Mouse (Mus musculus) gastrocnemius, adult 18-20 months (tissue): ENCODE results near the gene Sorcs1. TPM values are rescaled to one million over a fixed set of nuclear protein-coding genes. Genes with fewer than 3 reads are reported as not detected.

Experiments
- DNase-seq: peaks from one replicate; pipeline ENCODE4 v3.0.0; 2021; ENCODE audit warnings: low spot score
- total RNA-seq, 2 experiments: library from RNA; stranded (reverse); gene quantifications; 2 replicates each; pipeline ENCODE4 v1.2.3; 2021

The Sorcs1 gene
- total RNA-seq, 2 experiments from 2014 or later = 0.96 to 2.5 TPM

DNA sequence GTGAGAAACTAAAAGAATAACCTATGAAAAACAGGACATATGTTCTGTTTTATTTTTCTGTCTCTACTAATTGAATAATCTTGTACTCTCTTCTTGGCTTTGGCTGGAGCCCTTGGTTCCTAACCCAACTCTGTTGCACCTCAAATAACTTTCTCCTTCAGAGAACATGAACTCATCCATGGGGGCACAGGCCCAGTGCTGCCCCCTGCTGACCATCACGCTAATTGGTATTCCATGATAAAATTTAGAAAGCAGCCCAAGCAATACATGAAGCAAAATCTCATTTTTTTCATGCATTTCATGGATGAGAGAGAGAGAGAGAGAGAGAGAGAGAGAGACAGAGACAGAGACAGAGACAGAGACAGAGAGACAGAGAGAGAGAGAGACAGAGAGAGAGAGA, 255.5 kb downstream of the Sorcs1 start:
- no peak for DNase-seq

DNA sequence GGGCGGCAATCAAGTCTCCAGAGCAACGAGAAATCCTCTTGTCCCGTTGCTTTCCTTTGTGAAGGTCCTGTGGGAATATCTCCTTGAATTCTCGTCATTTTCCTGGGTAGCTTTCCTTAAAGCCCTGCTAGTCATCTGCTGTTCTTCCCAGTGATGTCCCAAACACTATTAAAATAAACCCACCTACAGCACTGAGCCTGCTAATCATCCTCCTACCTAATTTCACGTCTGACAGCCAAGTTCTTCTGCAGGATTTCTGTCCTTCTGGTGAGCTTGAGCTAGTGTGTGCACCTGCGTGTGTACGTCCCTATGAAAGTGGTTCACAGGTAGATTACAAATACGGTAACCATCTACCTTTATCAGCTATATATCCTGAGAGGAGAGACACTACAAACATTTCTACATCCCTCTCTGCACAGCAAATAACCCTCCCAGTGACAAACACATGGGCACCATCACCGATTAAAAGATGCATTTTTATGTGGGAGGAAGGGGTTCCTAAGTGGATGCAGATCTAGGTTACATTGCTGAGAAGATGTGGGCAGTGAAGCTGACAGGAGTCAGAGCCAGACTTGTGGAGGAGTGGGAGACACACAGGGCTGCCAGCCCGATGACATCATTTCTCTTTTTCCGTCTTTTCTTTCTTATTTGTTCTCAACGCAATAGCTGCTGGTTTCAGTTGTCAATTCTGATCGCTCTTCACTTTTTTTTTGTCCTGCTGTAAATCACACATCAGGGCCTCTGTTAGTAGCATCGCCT, 259.3 kb downstream of the Sorcs1 start:
- DNase-seq = no peak

DNA sequence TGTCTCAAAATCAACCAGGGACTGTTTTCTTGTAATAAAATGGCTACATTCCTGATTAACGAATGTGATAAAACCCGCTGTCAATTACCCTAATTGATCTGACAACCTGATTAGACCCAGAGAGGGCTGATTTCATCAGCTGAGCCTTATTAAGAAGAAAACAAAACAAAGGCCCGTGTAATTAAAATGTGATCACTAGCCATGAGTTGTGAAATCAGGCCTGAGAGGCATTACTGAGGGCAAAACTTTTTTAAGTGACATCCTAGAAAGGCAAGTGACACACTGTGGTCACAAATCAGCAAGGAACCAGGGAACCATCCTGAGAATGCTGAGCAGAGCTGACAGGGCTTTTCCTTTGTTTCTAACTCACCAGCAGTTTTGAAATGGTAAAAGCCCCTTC, 267.9 kb downstream of the Sorcs1 start:
- no peak for DNase-seq

DNA sequence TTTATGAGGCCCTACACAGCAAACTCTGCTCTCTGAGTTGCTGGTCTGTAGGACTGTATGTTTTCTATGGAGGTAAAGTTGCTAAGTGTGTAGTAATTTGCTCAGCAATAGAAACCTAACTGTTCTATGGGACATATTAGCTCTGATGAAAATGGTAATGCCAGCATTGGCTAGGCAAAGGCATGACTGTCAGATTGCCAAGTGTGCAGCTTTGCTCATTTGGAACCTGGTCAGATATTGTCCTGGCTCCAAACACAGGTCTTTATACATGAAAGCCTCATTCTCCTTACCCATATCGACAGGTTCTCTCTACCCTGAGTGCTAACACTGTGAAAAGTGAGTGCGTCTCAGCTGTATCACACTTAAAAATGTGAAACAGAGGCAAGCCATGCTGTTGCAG, 280.1 kb downstream of the Sorcs1 start:
- no peak for DNase-seq

DNA sequence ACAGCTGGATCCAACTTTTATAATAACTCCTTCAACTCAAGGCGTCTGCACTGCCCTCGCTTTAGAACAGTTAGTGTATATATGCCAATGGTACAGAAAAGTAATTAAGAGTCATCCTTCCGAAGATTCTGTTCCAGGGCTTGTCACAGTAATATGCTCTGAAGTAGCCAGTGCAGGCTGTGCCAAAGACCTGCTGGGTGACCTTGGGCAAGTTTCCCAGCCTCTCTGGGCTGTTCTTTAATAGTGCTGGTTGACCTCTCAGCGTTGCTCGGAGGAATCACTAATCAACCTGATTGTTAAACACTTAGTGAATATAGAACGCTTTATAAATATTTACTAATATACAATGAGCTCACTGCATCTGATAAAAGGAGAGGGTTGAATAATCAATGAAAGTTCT, 282.7 kb downstream of the Sorcs1 start:
- no peak for DNase-seq

DNA sequence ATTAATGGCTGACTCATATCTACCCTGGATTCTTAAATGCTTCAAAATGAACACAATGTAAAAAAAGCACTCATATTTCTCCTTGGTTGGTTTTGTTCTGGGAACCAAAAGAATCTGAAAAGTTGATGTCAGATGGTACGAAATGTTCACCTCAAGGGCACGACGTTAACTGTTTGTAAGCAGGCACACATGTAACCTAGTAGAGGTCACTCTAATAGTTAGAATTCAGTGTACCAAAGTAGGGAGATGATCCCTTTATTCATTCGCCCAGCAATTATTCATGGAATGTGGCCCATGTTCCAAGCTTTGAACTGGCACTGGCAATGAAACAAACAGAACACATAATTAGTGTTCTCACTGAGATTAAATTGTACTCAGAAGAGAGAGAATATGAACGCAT, 284.3 kb downstream of the Sorcs1 start:
- no peak for DNase-seq

DNA sequence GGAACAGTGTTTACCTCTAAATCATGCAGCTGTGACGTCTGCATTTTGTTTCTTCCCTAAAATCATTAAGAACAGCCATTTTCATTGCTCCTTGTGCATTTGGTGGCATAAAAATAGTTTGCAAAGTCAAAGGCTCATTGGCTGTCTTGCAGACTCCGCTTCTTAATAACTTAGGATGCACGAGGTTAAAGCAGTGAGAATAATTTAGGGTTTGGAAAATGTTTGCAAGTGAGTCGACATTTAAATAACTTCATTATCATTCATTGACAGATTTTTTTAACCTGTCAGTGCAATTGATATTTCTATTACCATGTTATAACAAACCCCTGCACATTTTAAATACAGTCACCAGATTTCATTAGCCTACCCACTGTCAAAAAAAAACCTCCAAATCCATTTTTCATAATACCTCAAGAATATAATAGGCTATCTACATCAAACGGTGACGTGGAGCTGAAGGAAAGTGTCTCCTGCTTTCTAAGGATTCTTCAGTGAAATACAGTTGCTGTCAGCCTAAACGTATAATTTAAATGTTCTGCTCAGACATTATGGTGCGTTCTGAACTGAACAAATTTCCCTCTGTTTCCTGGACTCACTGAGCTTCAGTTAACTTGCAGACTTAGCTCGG, 288.4 kb downstream of the Sorcs1 start:
- DNase-seq = no peak

DNA sequence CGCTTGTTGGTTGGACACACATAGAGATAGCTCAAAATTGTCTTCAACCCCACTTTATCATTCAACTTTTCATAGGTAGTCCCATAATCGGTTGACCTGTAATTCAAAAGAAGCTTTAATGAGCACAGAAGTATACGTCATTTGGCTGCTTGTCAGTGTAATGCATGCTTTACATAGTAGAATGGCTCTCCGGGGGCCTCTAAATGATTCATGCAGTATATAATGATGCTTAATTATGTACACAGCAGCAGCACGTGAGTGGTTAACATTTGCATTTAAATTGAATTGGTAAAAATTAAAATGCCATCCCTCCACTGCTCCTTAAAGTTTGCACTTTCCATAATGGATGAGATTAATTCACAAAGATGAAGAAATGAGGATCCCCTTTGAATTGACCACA, 299.5 kb downstream of the Sorcs1 start:
- no peak for DNase-seq

DNA sequence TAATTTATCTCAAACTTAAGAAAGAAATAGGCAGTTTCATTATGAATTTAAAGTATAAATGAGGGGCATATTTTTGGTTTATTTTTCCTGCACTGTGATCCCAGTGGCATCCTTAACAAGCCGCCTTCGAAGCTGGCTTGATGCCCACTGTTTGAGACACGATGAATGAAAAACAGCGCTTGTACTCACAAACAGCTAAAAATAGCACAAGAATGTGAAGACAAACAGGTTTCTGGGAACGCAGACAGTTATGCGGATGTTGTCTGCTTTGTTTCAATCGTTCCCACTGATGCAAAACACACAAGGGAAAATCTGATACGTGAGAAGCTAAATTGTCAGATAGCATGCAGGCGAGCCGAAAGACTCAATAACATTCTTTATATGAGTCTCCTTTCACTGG, 303.7 kb downstream of the Sorcs1 start:
- no peak for DNase-seq

DNA sequence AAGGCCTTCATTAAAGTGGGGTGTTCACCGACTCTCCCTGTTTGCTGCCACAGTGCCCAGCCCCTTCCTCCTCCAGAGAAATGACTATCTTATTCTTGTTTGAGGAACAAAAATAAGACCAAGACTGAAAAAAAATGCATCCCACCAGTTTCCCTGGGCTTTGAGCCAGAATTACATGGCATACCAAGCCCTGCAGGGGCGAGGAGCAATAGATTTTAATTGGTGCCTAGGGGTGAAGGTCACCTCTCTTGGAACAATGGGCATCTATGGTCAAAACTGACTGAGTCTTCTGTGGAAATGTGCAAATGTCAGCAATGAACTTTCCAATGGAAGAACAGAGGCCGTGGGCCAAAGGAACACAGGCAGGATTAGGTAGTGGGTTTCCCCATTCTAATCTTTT, 312.0 kb downstream of the Sorcs1 start:
- no peak for DNase-seq

DNA sequence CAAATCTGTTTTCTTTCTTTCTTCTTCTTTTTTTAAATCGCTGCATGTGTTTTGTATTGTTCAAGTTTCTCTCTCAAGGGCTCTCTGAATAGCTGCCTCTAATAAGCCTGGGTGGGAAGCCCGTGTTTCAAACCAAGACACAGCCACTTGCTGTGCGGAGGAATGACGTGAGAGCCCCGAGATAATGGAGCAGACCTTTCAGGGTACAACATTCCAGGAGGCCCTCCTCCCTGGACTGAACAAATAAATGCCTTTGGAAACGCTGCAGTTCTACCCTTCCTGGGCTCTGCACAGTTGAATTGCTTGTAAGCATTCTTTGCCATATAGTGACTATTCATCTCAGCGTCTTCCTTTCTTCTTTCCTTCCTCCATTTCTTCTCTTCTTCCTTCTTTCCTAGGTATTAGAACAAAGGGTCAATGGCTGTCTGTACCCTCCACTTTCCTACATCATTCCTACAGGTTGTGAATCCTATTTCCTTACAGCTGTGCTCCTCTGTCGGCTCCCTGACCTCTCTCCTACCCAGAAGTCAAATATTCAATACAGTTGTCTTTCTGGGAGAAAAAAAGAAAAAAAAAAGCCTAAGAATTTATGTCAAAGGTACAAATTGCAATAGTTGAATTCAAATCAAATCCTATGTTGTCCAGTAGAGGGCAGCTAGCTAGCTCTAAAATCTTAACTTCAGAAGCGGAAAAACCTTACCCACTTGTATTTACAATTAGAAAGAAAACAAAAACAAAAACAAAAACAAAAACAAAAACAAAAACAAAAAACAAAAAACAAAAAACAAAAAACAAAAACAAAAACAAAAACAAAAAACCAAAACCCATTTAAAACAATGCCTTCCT, 315.6 kb downstream of the Sorcs1 start:
- no peak for DNase-seq

DNA sequence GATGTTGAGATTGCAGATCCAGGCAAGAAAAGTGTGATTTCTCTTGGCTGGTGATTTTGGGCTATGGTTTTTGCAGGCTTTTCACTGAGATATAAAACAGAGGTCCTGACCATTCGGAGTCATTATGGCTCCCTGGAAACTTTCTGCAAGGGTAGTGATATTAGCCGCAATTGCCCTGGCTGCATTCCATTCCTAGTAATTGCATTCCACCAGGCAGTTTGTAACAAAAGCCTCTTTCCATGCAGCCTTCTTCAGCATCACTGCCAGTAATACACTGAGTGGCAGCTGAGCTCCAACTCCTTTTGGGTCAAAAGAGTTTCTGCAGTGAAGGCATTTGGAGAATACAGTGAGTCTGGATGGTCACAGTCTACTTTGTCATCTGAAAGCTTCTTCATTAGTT, 319.9 kb downstream of the Sorcs1 start:
- DNase-seq = no peak

DNA sequence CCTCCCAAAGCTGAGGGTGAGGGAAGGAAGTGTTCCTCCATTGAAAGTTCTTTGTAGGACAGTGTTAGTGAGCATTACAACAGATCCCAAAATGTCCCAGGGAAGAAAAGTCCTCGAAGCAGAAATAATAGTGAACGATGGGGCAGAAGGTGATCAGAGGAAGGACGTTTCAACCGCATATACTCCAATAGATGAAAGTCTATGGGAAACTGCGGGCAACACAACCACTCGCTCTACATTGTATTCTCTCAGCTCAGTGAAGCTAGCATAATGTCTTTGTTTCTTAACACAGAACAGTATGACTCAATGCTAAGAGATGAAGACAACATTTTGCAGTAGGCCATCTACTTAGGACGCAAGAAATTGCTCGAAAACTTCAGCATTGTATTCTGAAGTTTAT, 339.2 kb downstream of the Sorcs1 start:
- DNase-seq = no peak

DNA sequence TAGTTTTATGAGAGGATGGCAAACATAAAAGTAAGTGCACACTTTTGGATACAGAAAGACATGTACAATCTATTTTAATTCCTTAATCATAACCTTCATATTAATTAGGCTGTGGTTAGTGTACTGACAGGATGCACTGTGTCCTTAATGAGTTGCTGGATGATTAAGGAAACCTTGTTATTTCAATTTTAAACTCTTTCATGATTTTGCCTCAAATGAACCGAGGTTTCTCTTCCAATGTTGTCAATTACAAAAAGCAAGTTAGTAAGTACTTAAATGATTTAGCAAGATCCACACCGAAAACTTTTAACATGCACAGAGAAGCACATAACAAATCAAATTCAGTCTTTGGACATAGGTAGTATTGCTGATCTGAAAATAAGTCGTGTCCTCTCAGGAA, 341.7 kb downstream of the Sorcs1 start:
- no peak for DNase-seq

DNA sequence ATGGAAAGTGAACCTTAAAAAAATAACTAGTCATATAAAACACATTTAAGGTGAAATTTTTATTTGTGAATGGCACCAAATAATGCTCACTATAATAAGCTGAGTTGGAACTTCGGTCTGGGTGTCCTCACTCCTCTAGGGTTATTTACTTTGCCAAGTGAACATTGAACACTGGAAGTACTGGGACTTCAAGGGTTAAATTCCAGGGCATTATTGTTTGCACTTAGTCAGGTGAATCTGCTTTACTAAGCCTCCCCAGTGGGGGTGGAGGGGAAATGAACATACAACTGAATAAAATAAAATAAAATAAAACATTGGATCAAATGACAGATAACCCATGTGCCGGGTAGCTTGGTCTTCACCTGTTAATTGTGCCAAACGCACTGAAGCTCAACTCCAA, 347.3 kb downstream of the Sorcs1 start:
- DNase-seq = no peak

DNA sequence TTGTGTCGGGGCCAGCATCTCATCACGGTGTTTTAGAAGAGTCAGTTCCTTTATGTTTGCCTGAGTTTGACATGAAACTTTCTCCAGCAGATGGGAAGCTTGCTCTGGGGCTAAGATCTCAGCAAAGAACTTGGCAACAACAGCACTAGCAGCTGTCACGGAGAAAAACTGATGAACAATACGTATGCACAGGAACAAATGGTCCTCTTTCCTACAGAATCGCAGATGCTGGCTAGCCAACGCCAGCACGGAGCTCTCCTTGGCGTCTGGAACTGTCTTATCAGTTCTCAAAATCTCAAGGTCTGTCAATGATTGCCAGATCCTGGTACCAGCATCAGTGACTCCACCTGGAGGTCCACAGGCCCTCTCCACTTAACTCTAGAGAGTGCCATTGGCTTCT, 350.6 kb downstream of the Sorcs1 start:
- DNase-seq = no peak

DNA sequence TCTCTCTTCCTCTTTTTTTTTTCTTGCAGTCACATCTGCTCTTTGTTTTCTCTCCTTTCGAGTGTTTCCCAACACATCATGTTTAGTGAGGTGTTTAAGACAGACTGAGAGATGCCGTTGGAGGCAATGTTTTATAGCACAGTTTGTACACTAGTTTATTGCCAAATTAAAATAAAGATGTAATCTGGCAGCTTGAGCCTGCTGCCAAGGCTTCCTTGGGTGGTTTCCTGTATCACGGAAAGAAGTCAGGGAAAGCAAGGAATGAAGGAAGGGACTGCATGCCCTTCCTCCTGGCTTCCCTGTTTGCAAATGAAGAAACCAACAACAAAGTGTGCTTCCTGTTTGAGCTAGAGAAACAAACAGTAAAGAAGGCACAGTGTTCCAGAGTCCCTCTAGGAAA, 352.3 kb downstream of the Sorcs1 start:
- DNase-seq = no peak

DNA sequence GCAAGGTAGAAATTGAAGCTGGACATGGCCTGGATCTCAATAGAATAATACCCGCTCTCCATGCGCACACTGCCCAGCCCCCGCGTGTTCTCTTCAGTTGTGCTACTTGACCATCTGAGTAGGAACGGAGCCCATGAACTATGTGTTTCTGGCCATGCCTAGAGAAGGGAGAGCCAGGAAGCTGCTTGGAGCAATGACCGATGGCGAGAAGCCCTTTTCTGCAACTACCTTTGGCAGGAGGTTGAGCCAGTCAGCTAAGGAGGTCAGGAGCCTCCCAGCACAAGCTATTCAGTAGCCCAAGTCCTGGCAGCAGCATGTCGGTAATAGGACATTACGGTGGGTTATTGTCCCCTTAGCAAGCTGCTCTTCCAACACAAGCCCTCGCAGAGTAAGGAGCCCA, 352.8 kb downstream of the Sorcs1 start:
- peak; percentile 47 for DNase-seq

DNA sequence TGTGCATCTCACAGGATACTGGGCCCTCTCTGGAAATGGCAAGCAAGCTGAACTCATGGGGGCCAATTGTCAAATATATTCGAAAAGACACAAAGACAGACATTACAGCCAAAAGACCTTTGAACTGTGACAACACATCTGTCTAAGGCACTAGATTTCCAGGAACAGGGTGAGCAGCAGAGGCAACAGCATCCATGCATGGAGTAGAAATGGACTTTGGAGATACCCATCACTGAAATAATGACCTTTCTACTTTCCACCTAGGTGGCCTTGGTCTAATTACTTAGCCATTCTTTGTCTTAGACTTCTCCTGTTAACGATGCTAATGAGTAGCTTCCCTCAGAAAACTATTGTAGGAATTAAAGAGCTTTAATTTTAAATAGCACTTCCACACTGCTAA, 371.4 kb downstream of the Sorcs1 start:
- DNase-seq = no peak

DNA sequence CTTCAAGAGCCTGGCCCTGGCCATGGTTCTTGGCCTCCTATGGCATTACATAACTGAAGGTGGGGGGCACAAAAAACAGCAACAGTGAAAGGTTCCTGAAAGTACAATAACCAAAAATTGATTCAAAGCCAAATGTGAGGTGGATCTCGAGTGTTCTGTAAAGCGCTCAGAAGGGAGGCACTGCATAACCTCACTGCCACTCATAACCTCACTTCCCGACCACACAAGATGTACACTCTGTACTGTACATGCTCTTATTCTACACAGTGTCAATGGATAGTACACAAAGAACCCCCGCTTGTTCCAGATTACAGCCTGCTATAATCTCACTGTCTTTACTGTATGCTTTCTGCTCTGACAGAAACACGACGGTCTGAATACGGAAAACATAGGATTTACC, 384.2 kb downstream of the Sorcs1 start:
- no peak for DNase-seq

DNA sequence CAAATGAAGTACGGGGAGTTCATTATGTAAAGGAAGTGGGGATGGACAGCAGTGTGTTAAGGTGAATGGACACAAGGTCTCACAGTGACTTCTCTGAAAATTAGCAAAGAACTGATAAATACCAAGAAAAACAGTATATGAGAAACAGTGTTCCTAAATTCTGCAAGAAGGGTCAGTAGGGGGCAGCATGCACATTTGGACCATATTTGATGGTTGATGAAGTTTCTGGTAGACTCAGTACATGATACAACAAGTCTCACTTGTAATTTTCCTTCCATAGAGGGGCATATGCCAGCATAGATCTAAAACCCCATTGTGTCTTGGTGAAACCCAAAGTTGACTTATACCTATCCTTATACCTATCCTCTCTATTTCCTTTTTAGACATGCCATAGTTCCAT, 414.0 kb downstream of the Sorcs1 start:
- no peak for DNase-seq

DNA sequence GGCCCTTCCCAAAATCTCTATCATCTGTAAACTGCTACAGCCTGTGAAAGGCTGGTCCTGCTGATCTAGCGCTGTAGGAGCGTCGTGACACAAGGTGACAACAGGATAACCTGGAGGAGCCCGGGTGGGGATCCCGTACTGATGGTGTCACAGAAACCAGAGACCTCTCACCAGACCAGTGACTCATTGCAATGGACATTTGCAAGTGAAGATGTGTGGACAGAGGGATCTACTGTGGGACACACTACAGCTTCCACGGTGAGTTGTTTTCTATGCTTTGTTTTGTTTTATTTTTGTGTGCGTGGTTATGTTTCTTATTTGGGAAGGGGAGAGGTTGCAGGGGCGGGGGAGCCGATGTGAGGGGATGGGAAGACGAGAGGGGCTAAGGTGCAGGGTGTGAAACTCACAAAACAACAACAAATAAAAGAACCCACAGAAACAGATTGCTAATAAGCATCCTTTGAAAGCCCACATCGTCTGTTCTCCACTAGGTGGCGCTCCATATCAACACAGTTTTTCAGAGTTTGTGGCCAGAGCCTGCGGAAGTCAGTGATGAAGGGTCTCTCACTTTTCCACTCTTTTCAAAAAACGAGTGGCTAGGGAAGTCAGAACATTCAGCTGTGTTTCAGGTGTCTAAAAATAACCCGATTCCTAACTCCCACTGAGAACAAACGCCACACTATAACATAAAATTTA, 419.6 kb downstream of the Sorcs1 start:
- peak; percentile 4 for DNase-seq
